Mouse (Mus musculus) thymus, postnatal 14 days (tissue): ENCODE data around the gene Cd81.

Source experiments
- DNase-seq: peaks from one replicate; pipeline ENCODE4 v3.0.0; 2021

Cd81 gene

DNA sequence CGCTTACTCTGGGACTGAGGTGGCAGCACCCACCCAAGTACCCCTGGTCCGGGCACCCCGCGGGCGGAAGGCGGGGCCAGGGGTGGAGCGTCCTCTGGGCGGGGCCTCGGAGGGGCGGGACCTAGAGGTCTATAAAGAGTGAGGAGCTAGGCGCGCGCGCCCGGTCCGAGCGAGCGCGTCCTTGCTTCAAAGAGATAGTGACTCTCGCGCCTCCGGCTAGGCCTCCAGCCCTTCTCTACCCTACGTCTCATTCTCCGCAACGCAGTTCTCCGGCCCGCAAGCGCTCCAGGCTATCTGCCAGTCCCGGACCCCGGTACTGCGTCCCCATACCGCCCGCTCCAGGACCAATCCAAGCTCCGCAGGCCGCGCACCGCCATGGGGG, at the start of gene Cd81:
TSS of gene Cd81 (plus strand) at position 114 of the 382 bp plus-strand sequence.
- DNase-seq: peak; percentile 97

DNA sequence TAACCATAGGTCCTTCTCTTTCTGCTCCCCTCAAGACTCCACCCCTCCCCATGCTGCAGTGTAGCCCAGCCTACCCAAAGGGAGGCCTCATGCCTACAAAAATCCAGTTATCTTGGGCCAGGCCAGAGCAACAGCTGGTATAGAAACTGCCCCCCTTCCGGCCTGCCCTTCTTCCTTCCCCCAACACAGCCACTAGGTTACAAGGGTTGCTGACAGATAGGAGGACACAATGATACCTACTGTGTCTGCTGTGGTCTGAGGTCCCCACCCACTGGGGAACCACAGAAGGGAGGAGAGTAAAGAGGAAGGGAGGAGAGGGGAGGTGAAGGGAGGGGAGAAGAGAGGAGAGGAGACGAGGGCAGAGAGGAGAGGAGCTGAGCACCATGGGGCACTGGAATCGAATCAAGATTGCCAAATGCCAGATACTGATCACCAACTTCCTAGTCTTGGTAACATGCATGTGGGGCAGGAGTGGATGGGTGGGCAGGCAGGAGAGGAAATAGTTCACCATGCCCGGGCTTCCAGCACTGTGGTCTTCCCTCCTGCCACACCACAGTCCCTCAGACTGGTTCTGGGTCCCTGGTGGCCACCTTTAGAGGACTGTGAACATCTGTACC, 47.7 kb upstream of the Cd81 start, which contains the start of gene Tspan32:
TSS of gene Tspan32 (plus strand) at position 320 of the 617 bp plus-strand sequence.
- peak; percentile 70 for DNase-seq

DNA sequence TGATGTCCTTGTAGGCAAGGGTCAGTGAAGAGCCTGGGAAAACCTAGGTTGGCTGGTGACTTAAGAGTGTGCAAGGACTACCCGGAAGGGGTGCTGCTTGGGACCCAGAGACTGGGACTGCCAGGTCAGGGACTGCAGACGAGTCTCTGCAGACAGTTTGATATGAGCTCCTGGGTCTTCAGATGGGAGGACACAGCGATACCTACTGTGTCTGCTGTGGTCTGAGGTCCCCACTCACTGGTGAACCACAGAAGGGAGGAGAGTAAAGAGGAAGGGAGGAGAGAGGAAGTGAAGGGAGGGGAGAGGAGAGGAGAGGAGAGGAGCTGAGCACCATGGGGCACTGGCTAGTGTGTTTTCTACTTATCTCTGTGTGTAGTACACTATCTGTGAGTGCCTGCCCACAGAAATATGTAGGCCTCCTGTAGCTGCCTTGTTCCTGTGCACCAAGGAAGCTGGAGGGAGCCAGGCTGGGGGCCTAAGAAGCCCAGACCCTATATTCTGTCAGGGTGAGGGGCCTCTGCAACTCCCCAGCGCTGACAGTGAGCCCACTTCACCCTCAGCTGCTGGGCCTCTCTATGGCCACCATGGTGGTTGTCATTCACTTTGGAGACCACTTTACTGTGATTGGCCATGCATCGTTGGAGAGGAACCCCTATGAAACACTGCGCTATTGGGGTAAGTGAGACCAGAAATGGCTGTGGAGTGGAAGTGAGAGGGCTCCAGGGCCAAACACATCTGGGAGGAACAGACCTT, 47.0 kb upstream of the Cd81 start:
- peak; percentile 64 for DNase-seq

DNA sequence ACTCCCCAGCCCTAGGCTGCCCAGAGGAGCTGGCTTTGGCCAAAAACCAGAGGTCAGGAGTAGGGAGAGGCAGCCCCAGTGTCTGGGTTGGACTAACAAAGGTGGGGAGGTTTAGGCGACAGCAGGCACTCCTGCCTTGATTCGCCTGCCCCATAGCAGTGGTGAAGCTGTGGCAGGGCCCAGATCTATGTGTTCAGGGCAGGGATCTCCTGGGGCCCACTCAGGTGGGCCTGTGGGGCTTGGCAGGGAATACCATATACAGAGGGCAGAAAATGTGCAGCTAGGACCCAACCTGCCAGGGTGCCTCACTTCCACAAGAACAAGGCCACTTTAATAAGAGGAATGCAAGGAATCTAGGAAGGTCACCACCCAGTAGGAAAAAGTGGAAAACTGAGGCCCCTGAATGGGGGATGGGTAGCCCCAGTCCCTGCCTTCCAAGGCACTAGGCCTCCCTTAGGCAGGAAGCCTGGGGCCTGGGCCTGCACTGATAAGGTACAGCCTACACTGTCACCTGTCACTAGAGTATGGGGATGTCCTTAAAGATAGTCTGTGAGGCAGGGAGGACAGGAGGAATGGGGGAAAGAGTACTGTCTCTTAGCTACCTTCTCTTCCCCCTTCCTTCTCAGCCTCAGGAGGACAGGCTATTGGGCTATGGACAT, 46.3 kb upstream of the Cd81 start:
- peak; percentile 51 for DNase-seq

DNA sequence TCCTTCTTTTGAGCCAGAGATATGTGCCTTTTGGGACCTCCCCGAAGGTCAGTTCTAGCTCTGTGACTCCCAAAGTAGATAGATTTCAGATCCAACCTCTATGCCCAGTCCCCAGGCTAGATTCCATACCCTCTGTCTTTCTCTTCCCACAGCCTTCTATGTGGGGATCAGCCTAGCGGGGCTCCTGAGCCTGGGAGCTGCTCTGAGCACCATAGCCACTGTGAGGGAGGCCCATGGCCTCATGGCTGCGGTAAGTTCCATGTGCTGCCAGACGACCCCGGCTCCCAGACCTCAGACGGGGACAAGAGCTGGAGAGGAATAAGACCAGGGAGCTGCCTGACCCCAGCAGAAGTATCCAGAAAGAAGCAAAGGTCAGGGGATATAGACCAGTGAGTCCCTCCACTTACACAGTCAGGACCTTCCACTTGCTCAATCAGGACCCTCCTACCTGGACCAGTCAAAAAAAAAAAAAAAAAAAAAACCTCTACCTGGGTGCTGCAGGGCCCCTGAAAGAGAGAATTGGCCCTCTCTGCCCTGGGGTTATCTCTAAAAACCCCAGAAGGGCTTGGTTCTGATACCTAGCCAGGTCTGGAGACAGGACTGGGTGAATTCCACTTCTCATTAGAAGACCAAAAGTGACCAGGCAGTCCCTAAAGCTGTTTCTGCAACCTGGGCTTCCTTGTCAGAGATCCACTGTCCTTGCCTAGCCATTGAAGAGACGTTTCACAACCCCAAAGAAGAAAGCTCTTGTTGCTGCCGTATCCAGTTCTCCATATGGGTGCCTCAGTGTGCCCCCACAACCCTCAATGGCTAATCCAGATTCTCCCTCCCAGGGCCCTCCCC, 45.6 kb upstream of the Cd81 start:
- DNase-seq: no peak

DNA sequence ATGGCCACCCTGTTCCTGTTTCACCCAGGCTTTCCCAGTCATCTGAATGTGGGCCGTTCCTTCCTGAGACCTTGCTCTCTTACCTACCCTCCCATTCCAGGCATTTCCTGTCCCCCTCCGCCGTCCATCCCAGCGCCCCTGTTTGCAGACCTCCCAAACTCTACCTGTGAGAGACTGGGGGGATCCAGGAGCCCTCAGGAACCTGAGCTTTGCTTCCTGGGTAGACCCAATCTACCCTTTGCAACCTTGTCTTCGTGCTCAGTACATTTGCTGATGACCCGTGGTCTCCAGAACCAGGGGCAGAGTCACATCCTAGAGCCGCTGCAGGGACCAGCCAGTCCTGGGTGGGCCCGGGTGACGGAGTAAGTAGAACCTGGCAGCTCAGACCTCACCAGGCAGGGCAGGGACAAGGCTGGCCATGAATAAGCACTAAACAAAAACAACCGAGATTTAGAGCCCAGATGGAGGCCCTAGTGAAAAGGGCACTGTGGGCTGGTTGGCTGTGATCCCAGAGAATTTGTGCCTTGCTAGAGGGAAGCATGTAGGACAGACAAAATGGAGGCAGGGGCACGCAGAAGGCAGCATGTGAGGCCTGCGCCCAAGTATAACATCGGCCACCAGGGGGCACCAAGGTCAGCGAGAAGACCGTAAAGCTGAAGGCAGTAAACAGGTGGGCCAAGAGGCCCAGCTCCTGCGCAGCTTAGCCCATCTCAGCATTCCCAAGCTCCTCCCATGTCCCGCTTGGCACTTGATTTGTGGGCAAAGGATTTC, 44.8 kb upstream of the Cd81 start:
- DNase-seq: peak; percentile 97

DNA sequence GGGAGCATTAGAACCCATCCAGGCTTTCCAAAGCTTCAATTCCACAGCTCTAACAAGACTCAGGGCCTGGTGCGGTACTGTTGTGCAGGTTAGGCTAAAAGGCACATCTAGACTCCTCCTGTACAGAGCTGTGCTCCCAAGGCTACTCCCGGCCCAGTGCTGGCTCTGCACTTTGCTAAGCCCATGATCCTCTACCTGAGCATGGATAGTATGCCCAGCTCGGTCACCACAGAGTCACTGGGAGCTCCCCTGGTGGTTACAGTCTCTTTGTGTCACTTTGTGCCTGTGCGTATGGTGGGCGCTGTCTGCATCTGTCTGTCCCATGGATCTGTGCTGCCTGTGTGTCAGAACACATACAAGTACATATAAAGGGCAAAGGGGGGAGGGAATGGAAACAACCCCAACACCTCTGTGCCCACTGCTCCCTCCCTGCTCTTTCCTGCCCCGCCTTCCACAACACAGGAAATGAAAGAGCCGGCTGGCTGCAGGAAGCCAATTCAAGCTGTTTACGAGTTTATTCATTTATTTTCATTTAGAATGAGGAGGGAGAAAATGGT, 44.1 kb upstream of the Cd81 start:
- peak; percentile 81 for DNase-seq

DNA sequence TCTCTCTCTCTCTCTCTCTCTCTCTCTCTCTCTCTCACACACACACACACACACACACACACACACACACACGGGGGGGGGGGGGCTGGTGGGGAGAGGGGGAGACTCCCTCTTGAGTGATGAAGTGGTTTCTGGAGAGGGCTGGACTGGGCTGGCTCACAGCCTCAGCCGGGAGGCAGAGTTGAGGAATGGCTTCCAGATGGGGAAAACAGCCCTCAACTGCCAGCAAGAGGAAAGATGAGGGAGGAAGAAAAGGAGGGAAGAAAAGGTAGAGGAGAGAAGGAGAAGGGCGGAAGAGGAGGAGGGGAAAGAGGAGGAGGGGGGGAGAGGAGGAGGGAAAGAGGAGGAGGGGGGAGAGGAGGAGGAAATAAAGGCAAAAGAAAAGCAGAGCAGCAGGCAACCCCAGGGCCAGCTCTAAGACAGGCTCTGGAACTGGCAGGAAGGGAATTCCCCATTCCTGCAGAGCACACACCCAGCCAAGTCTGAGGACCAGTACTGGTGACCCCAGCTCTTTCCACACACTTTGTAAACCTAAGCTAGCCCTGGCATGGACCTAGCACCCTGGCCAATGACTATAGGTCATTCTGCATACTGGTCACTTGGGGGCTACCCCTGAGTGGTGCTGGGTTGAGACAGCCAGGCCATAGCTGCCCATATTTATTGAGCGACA, 43.4 kb upstream of the Cd81 start:
- no peak for DNase-seq

DNA sequence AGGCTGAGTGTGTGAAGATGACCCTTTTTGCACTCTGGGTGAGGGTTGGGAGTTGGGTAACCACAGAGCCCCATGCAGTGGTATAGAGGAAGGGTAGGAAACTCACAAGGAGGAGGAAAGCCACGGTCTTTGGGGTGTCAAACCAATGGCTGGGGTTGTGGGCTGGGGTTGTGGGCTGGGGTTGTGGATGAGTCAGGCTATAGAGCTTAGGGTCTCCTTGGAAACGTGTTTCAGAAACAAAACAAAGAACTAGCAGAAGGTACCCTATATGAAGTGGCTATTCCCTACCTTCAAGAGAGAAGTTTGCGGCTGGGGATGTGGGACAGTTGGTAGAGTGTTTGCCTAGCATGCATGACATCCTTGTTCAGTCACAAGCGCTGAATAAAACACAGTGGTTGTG, 42.5 kb upstream of the Cd81 start:
- peak; percentile 30 for DNase-seq

DNA sequence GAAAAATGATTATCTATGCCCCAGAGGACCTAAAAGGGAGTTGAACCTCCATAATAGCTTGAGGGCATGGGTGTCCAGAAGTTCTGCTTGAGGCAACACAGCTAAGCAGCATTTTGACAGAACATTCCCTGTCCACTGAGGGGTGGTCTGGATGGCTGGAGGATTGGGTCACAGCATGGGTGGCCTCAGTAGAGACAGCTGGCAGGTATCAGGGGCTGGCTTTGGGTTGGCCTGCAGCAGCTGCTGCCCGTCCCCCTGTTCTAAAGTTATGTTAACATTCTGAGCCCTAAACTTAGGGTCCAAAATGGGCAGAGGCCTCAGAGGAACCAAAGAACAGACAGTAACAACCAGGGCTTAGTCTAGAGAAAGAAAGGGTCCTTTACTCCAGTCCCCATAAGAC, 41.3 kb upstream of the Cd81 start:
- DNase-seq: no peak

DNA sequence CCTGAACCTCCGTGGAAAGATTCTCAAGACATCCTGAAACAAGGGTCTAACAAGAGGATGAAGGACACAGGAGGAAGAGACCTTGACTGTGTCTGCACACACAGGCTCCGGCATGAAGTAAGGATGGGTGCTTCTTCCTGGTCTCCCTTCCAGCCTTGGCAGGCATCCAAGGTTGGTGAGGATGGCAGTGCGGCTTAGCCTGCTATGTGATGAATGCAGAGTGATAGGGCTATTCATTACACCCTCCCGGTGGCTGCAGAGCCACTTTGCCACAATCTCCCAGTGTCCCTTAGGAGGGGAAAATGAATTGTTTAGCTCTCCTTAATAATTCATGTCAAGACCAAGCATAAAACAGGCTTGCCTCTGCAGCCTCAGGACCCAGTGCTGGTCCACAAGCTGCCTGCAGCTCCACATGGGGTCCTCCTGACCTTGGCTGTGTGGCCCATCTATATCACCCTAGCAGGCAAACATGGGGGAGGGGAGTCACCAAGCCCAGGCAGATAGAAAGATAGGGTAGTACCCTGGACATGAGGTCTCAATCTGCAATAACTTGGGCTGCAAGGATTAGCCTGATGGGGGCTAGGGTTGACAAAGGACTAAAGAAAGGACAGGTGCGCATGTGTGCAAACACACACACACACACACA, 40.2 kb upstream of the Cd81 start:
- DNase-seq: no peak

DNA sequence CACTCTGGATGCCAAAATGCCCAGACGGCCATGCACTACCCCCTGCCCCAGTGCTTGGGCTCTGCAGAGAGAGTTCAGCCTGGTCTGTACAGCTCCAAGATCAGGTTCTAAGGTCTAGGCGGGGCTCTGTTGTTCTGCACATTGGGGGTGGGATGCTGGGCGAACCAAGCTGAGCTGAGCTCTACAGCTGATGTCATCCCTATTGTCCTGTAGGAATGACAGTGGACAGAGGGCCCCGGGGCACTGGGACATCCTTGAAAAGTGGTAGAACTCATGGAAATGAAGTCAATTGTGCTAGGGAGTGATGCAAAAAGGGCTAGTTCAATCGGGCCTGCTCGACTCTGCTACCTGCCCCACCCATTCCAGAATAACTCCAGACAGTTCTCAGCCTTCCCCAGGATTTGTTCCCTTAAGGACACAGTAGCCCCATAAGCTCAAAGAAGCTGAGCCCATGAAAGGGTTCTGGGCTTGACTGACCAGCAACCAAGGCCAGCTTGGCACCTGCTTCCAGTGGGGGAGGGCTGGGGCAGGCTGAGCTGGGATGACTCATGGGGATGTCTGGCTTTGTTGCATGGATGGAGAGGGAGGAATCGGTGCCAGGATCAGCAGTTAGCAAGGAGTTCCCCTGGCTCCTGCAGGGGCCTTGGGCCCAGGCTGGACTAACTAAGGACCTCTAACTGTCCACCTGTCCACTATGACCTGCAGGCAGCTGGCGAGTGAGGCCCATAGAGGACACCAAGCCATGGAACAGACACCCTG, 38.9 kb upstream of the Cd81 start:
- DNase-seq: no peak

DNA sequence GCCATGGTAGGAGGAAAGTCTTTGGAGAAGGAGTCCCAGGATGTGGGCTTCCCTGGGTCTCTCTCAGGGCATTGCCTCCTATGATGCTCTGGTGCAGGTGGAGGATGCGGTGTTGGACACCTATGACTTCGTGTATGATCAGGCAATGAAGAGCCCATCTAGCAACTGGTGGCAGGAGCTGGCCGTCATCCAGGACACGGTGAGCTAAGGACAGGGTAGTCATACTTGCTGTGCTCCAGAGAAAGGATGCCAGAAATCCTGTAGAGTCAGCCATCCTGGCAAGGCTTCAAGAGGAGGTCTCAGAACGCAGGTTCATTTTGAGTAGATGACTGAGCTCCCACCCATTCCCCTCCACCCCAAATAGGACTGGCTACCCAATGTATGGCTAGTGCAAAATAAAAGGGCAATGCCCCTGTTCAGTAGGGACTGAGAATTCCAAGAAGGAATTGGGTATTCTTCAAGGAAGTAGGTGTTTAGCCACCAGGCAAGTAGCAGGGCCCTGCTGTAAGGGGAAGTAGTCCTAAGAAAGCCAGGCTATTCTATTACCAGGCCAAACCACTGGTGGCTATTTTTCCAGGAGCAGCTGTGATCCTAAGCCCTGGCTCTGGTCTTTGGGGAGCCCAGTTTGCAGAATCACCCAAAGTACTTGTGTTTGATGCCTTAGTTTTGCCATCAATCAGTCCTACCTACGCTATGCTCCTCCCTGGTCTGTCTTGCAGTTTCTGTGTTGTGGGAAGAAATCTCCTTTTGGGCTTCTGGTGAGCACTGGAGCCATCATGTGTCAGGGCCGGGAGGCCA, 37.5 kb upstream of the Cd81 start:
- DNase-seq: no peak

DNA sequence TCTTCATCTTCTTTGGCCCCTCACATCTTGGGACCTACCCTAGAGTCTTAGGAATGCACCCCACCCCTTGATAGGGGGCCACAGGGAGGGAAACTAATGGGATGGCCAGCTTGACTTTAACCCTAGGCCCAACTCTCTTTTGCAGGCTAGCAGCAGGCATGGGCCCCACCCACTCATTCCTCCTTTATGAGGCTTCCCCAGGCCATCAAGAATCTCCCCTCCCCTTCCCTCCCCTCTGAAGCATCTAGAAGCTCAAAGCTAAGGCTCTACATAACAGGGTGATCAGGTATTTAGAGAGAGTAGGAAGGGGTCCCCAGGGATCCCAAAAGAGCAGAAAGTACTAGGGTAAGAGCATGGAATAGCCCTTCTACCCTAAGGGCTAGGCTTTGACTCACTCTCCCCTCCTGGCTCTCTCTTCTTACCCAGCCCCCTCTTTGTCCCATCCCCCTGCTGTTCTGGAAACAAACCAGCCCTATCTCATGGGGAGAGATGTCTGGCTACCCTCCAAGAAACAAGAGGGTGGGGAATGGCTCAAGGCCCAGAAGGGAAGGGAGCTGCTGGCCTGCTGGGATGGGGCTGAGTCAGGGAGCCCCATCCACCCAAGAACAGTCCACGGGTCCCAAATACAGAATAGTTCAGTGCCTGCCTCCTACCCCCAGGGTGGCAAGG, 36.6 kb upstream of the Cd81 start:
- no peak for DNase-seq

DNA sequence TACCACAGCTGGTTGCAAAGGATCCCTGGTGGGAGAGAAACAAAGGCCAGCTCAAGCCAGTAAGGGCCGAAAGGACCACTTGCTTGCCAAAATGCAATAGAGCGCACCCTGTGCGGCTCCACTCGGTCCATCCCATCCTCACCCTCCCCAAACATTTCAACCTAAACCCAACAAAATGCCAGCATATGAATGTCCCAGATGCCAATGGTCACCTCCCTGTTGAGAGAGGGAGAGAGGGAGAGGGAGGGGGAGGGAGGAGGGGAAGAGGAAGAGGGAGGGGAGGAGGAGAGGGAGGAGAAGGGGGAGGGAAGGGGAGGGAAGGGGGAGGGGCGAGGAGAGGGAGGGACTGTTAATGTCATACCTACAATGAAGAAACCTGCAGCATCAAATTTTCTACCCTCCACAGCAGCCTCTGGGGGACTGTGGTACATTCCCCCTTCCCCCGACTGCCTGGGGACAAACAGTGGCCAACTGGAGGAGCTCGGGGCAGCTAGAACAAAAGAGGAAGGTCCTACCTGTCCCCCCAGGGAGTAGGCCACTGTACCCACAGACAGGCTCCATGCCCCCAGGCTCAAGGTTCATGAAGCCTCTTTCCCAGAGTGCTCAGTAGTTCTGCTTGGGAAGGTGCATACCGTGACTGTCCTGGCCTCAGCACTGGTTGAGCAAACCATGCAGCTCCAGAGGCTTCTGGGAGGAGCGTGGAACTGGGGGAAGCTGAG, 36.0 kb upstream of the Cd81 start:
- DNase-seq: no peak

DNA sequence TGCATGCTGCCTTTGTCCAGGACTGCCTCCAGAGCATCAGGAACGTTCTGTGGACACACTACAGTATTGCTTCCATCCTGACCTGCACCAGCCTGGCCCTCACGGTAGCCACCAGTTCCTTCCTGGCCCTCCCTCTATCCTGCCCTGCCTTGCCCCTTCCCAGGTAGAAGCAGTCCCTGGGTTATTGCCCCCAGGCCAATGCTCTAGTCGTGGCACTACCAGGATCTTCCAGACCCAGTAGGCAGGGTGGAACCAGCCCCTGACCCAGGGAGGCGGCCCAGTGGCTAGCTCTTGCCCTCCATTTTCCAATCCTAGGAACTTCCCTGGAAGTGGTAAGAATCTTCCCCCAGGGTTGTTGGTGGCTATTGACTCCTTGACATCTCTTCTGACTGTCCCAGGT, 35.4 kb upstream of the Cd81 start:
- DNase-seq: no peak

DNA sequence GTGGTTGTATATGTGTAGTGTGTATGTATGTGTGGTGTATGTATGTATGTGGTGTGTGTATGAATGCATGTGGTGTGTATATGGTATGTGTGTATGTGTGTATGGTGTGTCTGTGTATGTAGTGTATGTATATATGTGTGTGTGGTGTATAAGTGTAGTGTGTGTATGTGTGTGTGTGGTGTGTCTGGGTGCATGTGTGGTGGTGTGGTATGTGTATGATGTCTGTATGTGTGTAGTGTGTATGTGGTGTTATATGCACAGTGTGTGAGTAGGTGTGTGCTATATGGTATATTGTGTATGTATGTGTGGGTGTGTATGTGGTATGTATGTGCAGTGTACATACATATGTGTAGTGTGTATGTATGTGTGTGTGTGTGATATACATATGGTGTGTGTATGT, 32.5 kb upstream of the Cd81 start:
- no peak for DNase-seq

DNA sequence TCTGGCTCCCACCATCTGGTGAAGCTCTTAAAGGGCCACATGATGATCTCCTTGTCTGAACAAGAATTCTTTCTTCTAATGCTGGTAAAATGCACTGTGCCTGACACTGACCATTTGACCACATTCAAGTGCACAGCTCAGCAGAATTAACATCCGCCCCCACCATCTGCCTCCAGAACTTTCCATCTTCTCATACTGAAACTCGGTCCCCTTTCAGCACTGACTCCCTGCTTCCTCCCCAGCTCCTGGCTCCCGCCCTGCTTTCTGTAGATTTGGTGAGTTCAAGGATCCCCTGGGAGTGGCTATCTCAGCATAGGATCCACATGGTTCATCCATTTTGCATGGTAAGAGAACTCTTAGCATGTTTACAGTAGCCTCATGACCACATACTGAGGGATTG, 31.8 kb upstream of the Cd81 start:
- no peak for DNase-seq
